Mouse (Mus musculus): ENCODE data around the gene Smagp. TPM values are rescaled to one million over a fixed set of nuclear protein-coding genes. Genes with fewer than 3 reads are reported as not detected.
A peak's percentile ranks its signal among the peaks of the same experiment; 100 is the strongest.

Gene Smagp
- total and polyA plus RNA-seq, 2 experiments from 2014 or later = 2.5 to 2.6 TPM

- Histone ChIP-seq H3K9ac (replicated peaks; ENCODE audit: low read length, poor library complexity, severe bottlenecking) (no peak overlapping the region), H3K4me2 (ENCODE audit: low read depth, low read length, poor library complexity, severe bottlenecking) (no peak overlapping the region), H3K36me3 (ENCODE audit: insufficient read depth, low read length) (peaks cover 17% of the 10 kb centered on the region), H3K4me1 (ENCODE audit: insufficient read depth, low read length) (no peaks in the 10 kb centered on the region), H3K27me3 (ENCODE audit: insufficient read depth, low read length) (no peaks in the 10 kb centered on the region), H3K27ac (ENCODE audit: low read depth, low read length) (no peak overlapping the region), H3K9me3 (ENCODE audit: low read length) (no peaks in the 10 kb centered on the region), H3K4me3 (ENCODE audit: low read depth, low read length) (no peak overlapping the region)
- no peak for TF ChIP-seq CTCF (IDR thresholded peaks at IDR 0.05)
- DNase-seq (ENCODE audit: low spot score) = no peak
- 91% methylated on average over 7 of the region's 7 CpGs for WGBS
- ATAC-seq (ENCODE audit: low FRiP score) = no peak
These were observed 17.5 kb downstream of the Smagp start for GRCm38 (mm10) chr15:100619200-100619599.

- Histone ChIP-seq H3K27ac (ENCODE audit: low read depth, low read length) (peak overlapping the region; percentile 96), H3K4me1 (ENCODE audit: insufficient read depth, low read length) (0 out of 2 replicates have a peak, but pooled peaks cover 4% of the 10 kb centered on the region), H3K4me2 (ENCODE audit: low read depth, low read length, poor library complexity, severe bottlenecking) (peak overlapping the region; percentile 91), H3K27me3 (ENCODE audit: insufficient read depth, low read length) (no peaks in the 10 kb centered on the region), H3K4me3 (ENCODE audit: low read depth, low read length) (peak overlapping the region; percentile 85), H3K36me3 (ENCODE audit: insufficient read depth, low read length) (peaks cover 17% of the 10 kb centered on the region), H3K9ac (replicated peaks; ENCODE audit: low read length, poor library complexity, severe bottlenecking) (peak overlapping the region; percentile 89), H3K9me3 (ENCODE audit: low read length) (no peaks in the 10 kb centered on the region)
- WGBS = under 1% methylated on average over 19 of the region's 19 CpGs
- no peak for TF ChIP-seq CTCF (IDR thresholded peaks at IDR 0.05)
- DNase-seq (ENCODE audit: low spot score) (peak; percentile 21), ATAC-seq (ENCODE audit: low FRiP score) (peak; percentile 6; the same call in 1 of the 2 replicates)
These were observed 20.5 kb downstream of the Smagp start for GRCm38 (mm10) chr15:100616221-100616620.

- DNase-seq (ENCODE audit: low spot score) (peak; percentile 94), ATAC-seq (ENCODE audit: low FRiP score) (peak; percentile 83)
- TF ChIP-seq CTCF (IDR thresholded peaks at IDR 0.05) = no peak
- H3K4me2 ChIP-seq (ENCODE audit: low read depth, low read length, poor library complexity, severe bottlenecking) = peak overlapping the region; percentile 91
- peak overlapping the region; percentile 85 for H3K4me3 ChIP-seq (ENCODE audit: low read depth, low read length)
- no peaks in the 10 kb centered on the region for H3K9me3 ChIP-seq (ENCODE audit: low read length)
- H3K9ac ChIP-seq (replicated peaks; ENCODE audit: low read length, poor library complexity, severe bottlenecking) = peak overlapping the region; percentile 89
- 0 out of 2 replicates have a peak, but pooled peaks cover 4% of the 10 kb centered on the region for H3K4me1 ChIP-seq (ENCODE audit: insufficient read depth, low read length)
- WGBS = under 1% methylated on average over 38 of the region's 43 CpGs
- H3K36me3 ChIP-seq (ENCODE audit: insufficient read depth, low read length) = peaks cover 17% of the 10 kb centered on the region
- peak overlapping the region; percentile 96 for H3K27ac ChIP-seq (ENCODE audit: low read depth, low read length)
- H3K27me3 ChIP-seq (ENCODE audit: insufficient read depth, low read length) = no peaks in the 10 kb centered on the region
These were observed 20.9 kb downstream of the Smagp start for GRCm38 (mm10) chr15:100615825-100616220.

- H3K4me2 ChIP-seq (ENCODE audit: low read depth, low read length, poor library complexity, severe bottlenecking) = peak within 1 kb of the TSS; percentile 91
- H3K4me1 ChIP-seq (ENCODE audit: insufficient read depth, low read length) = 0 out of 2 replicates have a peak, but pooled peaks cover 4% of the 10 kb centered on the region
- ATAC-seq (ENCODE audit: low FRiP score) = peak; percentile 92
- peak; percentile 97 for DNase-seq (ENCODE audit: low spot score)
- peaks cover 15% of the 10 kb centered on the region for H3K36me3 ChIP-seq (ENCODE audit: insufficient read depth, low read length)
- H3K27ac ChIP-seq (ENCODE audit: low read depth, low read length) = peak within 1 kb of the TSS; percentile 96
- H3K4me3 ChIP-seq (ENCODE audit: low read depth, low read length) = peak within 1 kb of the TSS; percentile 85
- peak within 1 kb of the TSS; percentile 89 for H3K9ac ChIP-seq (replicated peaks; ENCODE audit: low read length, poor library complexity, severe bottlenecking)
- under 1% methylated on average over 64 of the region's 99 CpGs for WGBS
- no peaks in the 10 kb centered on the region for H3K9me3 ChIP-seq (ENCODE audit: low read length)
- no peaks in the 10 kb centered on the region for H3K27me3 ChIP-seq (ENCODE audit: insufficient read depth, low read length)
- peak; percentile 56 for TF ChIP-seq CTCF (IDR thresholded peaks at IDR 0.05)
These were observed 21.5 kb downstream of the Smagp start, which contains the start of gene Dazap2 for GRCm38 (mm10) chr15:100614996-100615824. Gene Dazap2 (plus strand): TSS chr15:100615349.

GRCm38 (mm10) chr15:100614218-100614995 lies 22.3 kb downstream of the Smagp start:
- H3K27me3 ChIP-seq (ENCODE audit: insufficient read depth, low read length) = no peaks in the 10 kb centered on the region
- H3K9me3 ChIP-seq (ENCODE audit: low read length) = no peaks in the 10 kb centered on the region
- peak overlapping the region; percentile 89 for H3K9ac ChIP-seq (replicated peaks; ENCODE audit: low read length, poor library complexity, severe bottlenecking)
- no peak for TF ChIP-seq CTCF (IDR thresholded peaks at IDR 0.05)
- DNase-seq (ENCODE audit: low spot score) (peak; percentile 48), ATAC-seq (ENCODE audit: low FRiP score) (peak; percentile 7; the same call in 1 of the 2 replicates)
- H3K4me1 ChIP-seq (ENCODE audit: insufficient read depth, low read length) = 0 out of 2 replicates have a peak, but pooled peaks cover 4% of the 10 kb centered on the region
- 10% methylated on average over 43 of the region's 43 CpGs for WGBS
- H3K4me2 ChIP-seq (ENCODE audit: low read depth, low read length, poor library complexity, severe bottlenecking) = peak overlapping the region; percentile 91
- H3K36me3 ChIP-seq (ENCODE audit: insufficient read depth, low read length) = peaks cover 10% of the 10 kb centered on the region
- peak overlapping the region; percentile 96 for H3K27ac ChIP-seq (ENCODE audit: low read depth, low read length)
- peak overlapping the region; percentile 85 for H3K4me3 ChIP-seq (ENCODE audit: low read depth, low read length)

Measured in midbrain, postnatal 0 days (tissue).